Mouse (Mus musculus): ENCODE data around the gene Chac2. TPM values are rescaled to one million over a fixed set of nuclear protein-coding genes. Genes with fewer than 3 reads are reported as not detected.

The Chac2 gene
- 1 to 10 TPM; 2.4 to 2.7 TPM for total RNA-seq (2023)

GRCm38 (mm10) chr11:30985877-30986624 lies at the start of gene Chac2:
Gene Chac2, minus strand, starts transcription at chr11:30986350.

GRCm38 (mm10) chr11:30954279-30954725 lies 31.8 kb downstream of the Chac2 start, which contains the start of gene Erlec1:
Gene Erlec1, minus strand, starts transcription at chr11:30954335.

Other genes with a start within 250 kb of the Chac2 start
- 10 to 100 TPM; 68.3 to 71.4 TPM for gene Psme4, start 214.6 kb downstream of the Chac2 start, total RNA-seq (2023)
- gene Gpr75, start 101.0 kb downstream of the Chac2 start, total RNA-seq (2023): not detected
- gene Asb3, start 100.9 kb downstream of the Chac2 start, total RNA-seq (2023): 10 to 100 TPM; 12.4 to 16.1 TPM
- 10 to 100 TPM; 27.0 to 28.7 TPM for gene Erlec1, start 32.0 kb downstream of the Chac2 start, total RNA-seq (2023)
- gene Gm17332, start 196.1 kb upstream of the Chac2 start, total RNA-seq (2023): not detected